Mouse (Mus musculus): Measurements from ENCODE around the gene Tgfb2.

Tgfb2 gene

GRCm38 (mm10) chr1:186655096-186655495, 50.7 kb downstream of the Tgfb2 start:
- DNase-seq: no peak

- DNase-seq: peak in 1 of 2 experiments; percentile 16
These were observed 53.6 kb downstream of the Tgfb2 start for GRCm38 (mm10) chr1:186652208-186652607.

- no peak for DNase-seq
These were observed 55.8 kb downstream of the Tgfb2 start for GRCm38 (mm10) chr1:186650011-186650410.

- DNase-seq: peak in 1 of 2 experiments; percentile 20
These were observed 68.2 kb downstream of the Tgfb2 start for GRCm38 (mm10) chr1:186637304-186638213.

GRCm38 (mm10) chr1:186635045-186635444, 70.7 kb downstream of the Tgfb2 start:
- DNase-seq: no peak

- DNase-seq: no peak
These were observed 74.3 kb downstream of the Tgfb2 start for GRCm38 (mm10) chr1:186631457-186631856.

- no peak for DNase-seq
These were observed 74.8 kb downstream of the Tgfb2 start for GRCm38 (mm10) chr1:186630971-186631370.

- DNase-seq: no peak
These were observed 78.3 kb downstream of the Tgfb2 start for GRCm38 (mm10) chr1:186627451-186627995.

- no peak for DNase-seq
These were observed 81.3 kb downstream of the Tgfb2 start for GRCm38 (mm10) chr1:186624474-186624873.

- DNase-seq: no peak
These were observed 84.0 kb downstream of the Tgfb2 start for GRCm38 (mm10) chr1:186621812-186622211.

- DNase-seq: no peak
These were observed 87.5 kb downstream of the Tgfb2 start for GRCm38 (mm10) chr1:186618285-186618684.

GRCm38 (mm10) chr1:186611371-186611770, 94.4 kb downstream of the Tgfb2 start:
- no peak for DNase-seq

- DNase-seq: no peak
These were observed 95.3 kb downstream of the Tgfb2 start for GRCm38 (mm10) chr1:186610481-186610880.

GRCm38 (mm10) chr1:186609793-186610233, 96.0 kb downstream of the Tgfb2 start:
- DNase-seq: peak; percentile 23 to 54

- no peak for DNase-seq
These were observed 97.7 kb downstream of the Tgfb2 start for GRCm38 (mm10) chr1:186608116-186608515.

GRCm38 (mm10) chr1:186605635-186606034, 100.2 kb downstream of the Tgfb2 start:
- DNase-seq: no peak

GRCm38 (mm10) chr1:186604124-186604523, 101.7 kb downstream of the Tgfb2 start:
- DNase-seq: no peak

GRCm38 (mm10) chr1:186588226-186588625, 117.6 kb downstream of the Tgfb2 start:
- no peak for DNase-seq

- no peak for DNase-seq
These were observed 118.6 kb downstream of the Tgfb2 start for GRCm38 (mm10) chr1:186587065-186587804.

- no peak for DNase-seq
These were observed 120.1 kb downstream of the Tgfb2 start for GRCm38 (mm10) chr1:186585571-186586164.

- no peak for DNase-seq
These were observed 121.9 kb downstream of the Tgfb2 start for GRCm38 (mm10) chr1:186583933-186584332.

GRCm38 (mm10) chr1:186582113-186582512, 123.7 kb downstream of the Tgfb2 start:
- DNase-seq: no peak

- no peak for DNase-seq
These were observed 124.1 kb downstream of the Tgfb2 start for GRCm38 (mm10) chr1:186581666-186582065.
